Mouse (Mus musculus) ovary, postnatal 10 days (tissue): ENCODE results near the gene Itgb2l.
A peak's percentile ranks its signal among the peaks of the same experiment; 100 is the strongest.

Source experiments
- DNase-seq: peaks from one replicate; pipeline ENCODE4 v3.0.0; 2022; ENCODE audit warnings: low spot score

Itgb2l gene

DNA sequence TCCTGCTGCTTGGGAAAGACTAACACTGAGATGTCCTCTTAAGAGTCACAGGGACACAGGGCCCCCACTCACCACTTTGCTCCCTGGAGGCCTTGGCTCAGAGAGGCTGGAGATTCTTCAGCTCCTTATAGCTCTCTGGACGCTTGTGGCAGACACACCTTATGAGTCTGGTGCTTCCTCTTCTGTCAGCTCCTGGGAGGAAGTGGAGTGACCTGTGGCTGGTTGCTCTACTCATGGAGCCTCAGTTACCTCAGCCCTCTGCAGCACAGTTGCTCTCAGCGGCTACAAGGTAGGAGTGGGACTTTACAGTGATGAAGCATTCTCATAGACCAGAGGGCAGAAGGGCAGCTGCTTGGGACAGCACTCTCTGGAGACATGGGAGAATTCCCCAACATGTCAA lies at the start of gene Itgb2l:
Gene Itgb2l, minus strand, starts transcription at position 152 of the 400 bp plus-strand sequence.
- DNase-seq: no peak

- DNase-seq: no peak
These were observed 48.1 kb upstream of the Itgb2l start for GRCm38 (mm10) chr16:96491530-96491929.

GRCm38 (mm10) chr16:96488038-96488437 lies 44.6 kb upstream of the Itgb2l start:
- no peak for DNase-seq

DNA sequence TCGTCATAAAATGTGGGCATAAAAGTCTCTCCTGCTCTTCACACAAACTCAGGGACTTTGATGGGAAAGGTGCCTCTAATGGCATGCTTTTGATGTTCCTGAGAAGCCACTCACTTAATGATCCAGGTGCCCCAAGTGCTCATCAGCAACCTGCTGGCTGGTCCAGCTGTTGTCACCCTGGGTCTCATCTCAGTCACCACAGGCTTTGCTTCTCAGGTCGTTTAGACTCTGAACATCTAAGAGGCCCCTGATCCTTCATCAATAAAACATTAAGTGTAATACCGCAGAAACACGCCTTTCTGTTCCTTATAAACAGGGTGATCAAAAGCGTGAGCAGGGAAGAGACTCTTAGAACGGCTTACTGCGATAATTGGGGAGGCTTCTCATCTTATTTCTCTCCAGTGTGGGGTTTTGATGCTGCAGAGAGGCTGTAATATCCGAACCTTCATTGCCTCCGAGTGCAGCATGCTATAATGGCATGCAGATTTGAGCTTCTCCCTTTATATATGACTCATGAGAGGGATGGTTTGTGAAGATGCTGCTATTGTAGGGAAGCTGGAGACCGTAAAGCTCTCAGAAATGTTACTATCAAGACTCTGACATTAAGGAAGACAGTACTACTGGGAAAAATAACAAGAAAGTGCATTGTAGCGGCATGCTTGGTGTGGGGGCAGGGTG lies 43.7 kb upstream of the Itgb2l start:
- no peak for DNase-seq

DNA sequence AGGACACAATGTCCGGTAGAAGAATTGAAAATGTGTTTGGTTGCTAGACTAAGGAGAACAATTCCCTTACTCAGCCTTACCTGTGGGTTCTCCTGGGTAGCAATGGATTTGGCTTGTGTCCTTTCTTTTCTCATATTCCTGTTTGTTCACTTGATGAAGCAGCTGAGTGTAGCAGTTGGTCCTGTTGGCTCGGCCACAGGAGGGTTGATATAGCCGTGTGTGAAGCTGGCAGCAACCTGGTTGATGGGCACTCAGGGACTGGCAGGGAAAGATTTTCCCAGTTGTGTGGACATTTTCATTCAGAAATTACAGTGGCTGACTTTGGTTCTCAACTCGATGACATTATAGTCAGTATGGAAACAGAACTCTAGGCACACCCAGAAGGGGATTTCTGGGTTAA lies 38.4 kb upstream of the Itgb2l start:
- no peak for DNase-seq

- DNase-seq: no peak
These were observed 30.8 kb upstream of the Itgb2l start for GRCm38 (mm10) chr16:96474185-96474584.

GRCm38 (mm10) chr16:96472816-96473215 lies 29.4 kb upstream of the Itgb2l start:
- DNase-seq: no peak

GRCm38 (mm10) chr16:96472361-96472760 lies 28.9 kb upstream of the Itgb2l start:
- DNase-seq: no peak

GRCm38 (mm10) chr16:96469640-96470039 lies 26.2 kb upstream of the Itgb2l start:
- no peak for DNase-seq

DNA sequence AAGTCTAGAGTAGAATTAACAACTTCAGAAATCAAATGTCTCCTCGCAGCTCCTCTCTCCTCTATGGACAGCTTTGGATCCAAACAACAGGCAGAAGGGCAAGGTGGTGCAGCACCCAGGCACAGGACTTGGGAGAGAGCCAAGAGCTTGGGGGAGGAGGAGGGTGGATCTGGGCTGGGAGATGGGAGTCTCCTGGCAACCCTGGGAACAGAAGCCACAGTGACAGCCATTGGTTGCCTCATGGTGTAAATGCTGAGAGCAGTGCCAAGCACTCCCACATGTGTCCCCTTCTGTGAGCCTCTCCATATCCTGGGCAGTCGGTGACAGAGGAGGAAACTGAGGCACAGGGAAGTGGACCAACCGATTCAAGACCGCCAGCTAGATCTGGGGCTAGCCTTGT lies 25.3 kb upstream of the Itgb2l start:
- peak; percentile 6 for DNase-seq

- DNase-seq: no peak
These were observed 24.6 kb upstream of the Itgb2l start for GRCm38 (mm10) chr16:96468011-96468410.

- peak; percentile 48 for DNase-seq
These were observed 24.0 kb upstream of the Itgb2l start, which contains the start of gene Pcp4 for GRCm38 (mm10) chr16:96467445-96467844. Gene Pcp4, plus strand, starts transcription at chr16:96467606.

GRCm38 (mm10) chr16:96460788-96461187 lies 17.4 kb upstream of the Itgb2l start:
- DNase-seq: no peak

DNA sequence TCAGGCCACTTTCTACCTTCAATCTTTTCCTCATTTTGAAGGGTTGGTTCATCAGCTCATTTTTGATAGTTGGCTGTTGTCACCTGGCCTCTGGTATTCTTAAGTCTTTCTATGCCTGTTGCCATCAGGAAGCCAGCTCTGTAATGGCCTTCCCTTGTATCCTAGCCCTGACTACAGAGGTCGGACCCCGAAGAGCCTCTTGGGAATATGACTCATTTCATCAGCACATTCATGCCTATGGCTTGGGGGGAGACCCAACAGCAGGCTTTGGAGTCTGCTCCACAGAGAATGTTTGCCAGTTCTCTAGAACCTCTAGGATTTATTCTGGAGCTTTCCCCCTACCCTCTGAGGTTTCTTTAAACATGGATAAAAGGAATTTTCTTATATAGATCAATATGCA lies 15.9 kb upstream of the Itgb2l start:
- DNase-seq: no peak

DNA sequence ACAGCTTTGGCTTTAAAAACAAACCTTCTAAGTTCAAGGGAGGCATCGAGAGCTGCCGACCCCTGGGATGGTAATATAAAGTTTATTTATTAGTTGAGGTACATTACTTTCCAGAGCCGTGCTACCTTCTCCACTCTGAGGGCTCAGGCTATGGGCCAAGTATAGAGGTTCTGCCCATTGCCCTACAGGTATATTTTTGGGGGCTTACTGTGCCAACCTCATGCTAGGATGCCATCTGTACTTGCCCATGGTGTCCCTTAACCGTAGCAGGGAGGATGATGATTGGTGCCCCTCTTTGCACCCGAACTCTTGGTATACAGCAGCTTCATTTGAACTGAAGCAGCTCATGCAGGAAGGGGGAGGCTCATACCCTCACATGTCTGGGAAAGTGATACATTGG lies 14.2 kb upstream of the Itgb2l start:
- no peak for DNase-seq

DNA sequence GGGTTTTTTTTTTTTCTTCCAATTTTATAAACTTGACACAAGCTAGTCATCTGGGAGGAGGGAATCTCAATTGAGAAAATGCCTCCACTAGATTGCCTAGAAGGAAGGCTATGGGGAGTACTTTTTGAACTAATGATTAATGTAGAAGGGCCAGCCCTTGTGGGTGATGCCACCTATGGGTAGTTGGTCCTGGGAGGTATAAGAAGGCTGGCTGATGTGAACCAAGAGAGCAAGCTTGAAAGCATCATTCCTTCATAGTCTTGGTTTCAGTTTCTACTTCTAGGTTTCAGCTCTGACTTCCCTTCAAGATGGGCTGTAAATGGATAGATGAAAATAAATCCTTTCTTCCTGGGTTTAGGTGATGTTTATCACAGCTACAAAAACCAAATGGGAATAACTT lies 10.7 kb upstream of the Itgb2l start:
- DNase-seq: no peak

GRCm38 (mm10) chr16:96450871-96451270 lies 7.5 kb upstream of the Itgb2l start:
- DNase-seq: peak; percentile 7

DNA sequence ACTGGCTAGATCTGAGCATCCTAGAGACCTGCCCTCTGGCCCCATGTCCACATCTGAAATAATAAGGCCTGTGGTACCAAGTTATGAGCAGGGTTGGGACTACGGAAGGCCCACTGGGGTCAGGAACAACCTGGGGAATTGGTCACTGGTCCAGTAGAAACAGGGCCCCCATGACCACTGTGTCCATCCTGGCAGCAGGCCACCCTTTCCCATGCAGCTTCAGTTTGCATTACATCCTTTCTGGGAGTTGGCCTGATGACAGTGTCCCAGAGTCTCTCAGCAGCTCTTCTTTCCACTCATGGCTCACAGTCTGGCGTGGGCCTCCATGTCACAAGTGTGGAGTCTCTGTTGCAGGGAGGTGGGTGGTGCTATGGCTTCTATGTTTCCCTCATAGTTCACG lies 1.6 kb downstream of the Itgb2l start:
- DNase-seq: no peak

- no peak for DNase-seq
These were observed 2.5 kb downstream of the Itgb2l start for GRCm38 (mm10) chr16:96440871-96441270.

DNA sequence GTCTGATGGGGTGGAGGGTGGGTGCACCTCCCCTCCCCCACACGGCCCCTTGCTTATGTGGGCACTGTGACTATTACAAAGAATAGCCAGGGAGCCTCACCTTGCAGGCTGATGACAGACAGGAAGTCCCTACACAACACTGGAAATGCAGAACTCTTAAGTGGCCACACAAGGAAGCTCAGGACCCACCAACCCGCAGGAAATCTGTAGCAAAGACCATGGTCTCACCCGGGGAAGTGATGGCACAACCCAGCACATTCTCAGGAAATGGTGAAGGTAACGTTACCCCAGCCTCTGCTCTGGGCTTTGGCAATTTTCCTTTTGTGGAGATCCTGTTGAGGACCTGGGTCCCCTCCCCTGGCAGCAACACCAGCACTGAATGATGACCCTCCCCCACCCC lies 3.7 kb downstream of the Itgb2l start:
- DNase-seq: no peak

- DNase-seq: no peak
These were observed 4.5 kb downstream of the Itgb2l start for GRCm38 (mm10) chr16:96438946-96439345.

DNA sequence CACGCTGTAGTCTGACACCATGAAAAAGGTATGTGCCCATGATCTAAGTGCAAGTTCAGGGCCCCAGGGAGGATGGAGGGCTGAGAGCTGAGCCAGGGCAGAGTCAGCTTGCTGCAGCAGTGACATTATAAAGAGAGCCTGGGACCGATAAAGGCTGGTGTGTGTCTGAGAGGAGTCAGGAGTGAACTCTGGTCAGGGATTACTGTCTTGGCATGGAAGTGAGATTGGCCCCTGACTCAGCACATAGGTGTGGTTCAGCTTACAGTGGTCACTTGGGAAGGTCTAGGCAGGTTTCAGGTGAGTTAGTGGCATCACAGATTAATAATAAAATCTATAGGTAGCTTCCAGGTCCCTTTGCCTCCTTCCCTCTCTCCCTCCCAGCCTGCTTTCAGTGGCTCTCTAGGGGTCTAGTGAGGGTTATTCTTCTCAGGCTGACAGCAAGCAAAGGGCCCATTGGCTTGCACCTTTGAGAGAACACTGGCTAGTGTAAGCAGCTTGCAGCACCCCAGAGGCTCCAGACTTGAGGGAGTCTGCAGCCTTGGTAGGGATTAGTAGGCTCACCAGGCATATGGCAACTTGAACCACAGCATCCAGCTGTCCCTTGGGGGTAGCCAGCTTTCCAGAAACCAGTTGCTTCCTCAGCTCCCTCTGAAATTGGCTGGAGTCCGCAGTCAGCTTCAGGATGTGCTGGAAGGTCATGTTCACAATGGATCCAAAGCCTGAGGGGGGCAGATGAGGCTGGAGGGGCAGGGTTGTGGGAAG lies 9.2 kb downstream of the Itgb2l start:
- no peak for DNase-seq

DNA sequence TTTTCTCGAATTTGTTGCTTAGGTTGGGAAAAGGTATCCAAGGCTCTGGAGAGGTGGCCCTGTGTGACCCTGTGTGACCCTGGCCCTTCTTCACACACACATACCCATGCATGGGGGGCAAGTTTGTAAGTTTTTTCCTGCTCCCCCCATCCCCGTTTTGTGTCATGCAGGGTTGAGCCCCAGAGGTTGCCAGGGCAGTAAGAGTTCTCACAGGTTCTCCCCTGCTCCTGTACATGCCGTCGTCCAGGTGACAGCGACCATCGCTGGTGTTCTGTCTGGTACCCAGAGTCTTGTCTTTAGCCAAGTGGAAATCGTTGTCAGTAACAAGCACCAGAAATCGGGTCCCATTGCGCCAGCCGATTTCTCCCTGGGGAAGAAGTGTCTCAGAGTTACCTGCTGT lies 10.2 kb downstream of the Itgb2l start:
- no peak for DNase-seq

DNA sequence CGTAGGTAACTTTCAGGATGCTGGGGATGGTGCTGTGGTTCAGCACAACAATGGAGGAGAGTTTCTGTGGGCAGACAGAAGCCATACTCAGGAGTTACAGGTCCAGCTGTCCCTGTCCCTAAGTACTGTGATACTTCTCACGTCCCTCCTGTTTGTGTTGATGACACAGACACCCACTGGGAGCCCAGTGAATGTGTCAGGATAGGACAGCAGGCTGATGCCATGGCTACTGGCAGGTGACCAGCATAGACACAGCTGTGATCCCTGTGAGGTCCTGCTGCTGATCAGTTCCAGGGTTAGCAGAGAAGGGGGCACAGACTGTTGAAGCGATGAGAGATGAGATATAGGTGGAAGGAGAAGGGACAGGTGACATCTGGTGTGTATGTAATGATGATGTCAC lies 14.4 kb downstream of the Itgb2l start:
- no peak for DNase-seq
